Mouse (Mus musculus) lung, postnatal 0 days (tissue): Measurements from ENCODE around the gene Wfdc21.

ENCODE experiments used
- CTCF ChIP-seq: IDR thresholded peaks from 2 replicates; pipeline ENCODE4 v1.5.1; 2016; ENCODE audit warnings: antibody characterized with exemption, mild to moderate bottlenecking
- EP300 ChIP-seq: IDR thresholded peaks from 2 replicates; pipeline ENCODE4 v1.6.1; 2016; ENCODE audit warnings: antibody characterized with exemption, mild to moderate bottlenecking, control low read depth

DNA sequence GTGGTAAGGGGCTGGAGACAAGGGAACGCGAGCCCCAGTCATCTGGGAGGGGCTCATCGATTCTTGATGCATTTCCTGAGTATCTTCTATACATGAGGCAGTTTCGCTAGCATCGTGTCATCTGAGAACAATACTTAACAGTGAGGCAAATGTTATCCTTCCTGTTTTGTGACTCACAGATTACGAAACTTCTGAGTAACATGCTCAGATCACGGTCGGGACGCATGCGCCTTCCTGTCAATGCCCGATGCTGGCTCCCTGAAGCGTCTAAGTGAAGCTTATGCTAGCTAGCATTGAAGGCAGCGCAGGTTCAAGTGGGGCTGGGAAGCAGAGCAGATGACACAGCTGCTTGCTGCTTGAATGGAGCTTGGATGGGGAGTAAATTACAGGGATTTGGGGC lies 42.5 kb downstream of the Wfdc21 start:
- TF ChIP-seq CTCF (no peak), EP300 (no peak)
